Mouse (Mus musculus) limb, embryonic 15.5 days (tissue): ENCODE data around the gene Dock2. TPM values are rescaled to one million over a fixed set of nuclear protein-coding genes. Genes with fewer than 3 reads are reported as not detected.

ENCODE experiments used
- ATAC-seq: fragments of 200-750 bp; cut with Nextera tagmentation; 2 replicates; pipeline ENCODE4 v1.8.0; 2017; ENCODE audit warnings: low read depth, moderate TSS enrichment; ENCODE audit not compliant: insufficient number of reproducible peaks, low FRiP score, low TSS enrichment
- H3K27ac ChIP-seq: fragments of 300-500 bp; sonication (generic); 2 replicates; pipeline ENCODE4 v1.5.1; 2015; ENCODE audit warnings: moderate library complexity, mild to moderate bottlenecking, inconsistent platforms
- H3K27me3 ChIP-seq: fragments of 300-500 bp; sonication (generic); 2 replicates; pipeline ENCODE4 v1.6.1; 2015; ENCODE audit warnings: inconsistent platforms
- H3K36me3 ChIP-seq: fragments of 300-500 bp; sonication (generic); 2 replicates; pipeline ENCODE4 v1.6.1; 2015; ENCODE audit warnings: inconsistent platforms
- H3K4me1 ChIP-seq: fragments of 300-500 bp; sonication (generic); 2 replicates; pipeline ENCODE4 v1.6.1; 2015; ENCODE audit warnings: inconsistent platforms
- H3K4me2 ChIP-seq: fragments of 300-500 bp; sonication (generic); 2 replicates; pipeline ENCODE4 v1.6.1; 2015; ENCODE audit warnings: mild to moderate bottlenecking, inconsistent platforms
- H3K4me3 ChIP-seq: fragments of 300-500 bp; sonication (generic); 2 replicates; pipeline ENCODE4 v1.5.1; 2015; ENCODE audit warnings: mild to moderate bottlenecking, inconsistent platforms
- H3K9ac ChIP-seq: fragments of 300-500 bp; sonication (generic); 2 replicates; pipeline ENCODE4 v1.6.1; 2015; ENCODE audit warnings: inconsistent platforms
- H3K9me3 ChIP-seq: fragments of 300-500 bp; sonication (generic); 2 replicates; pipeline ENCODE4 v1.6.1; 2016; ENCODE audit warnings: inconsistent platforms
- WGBS: fragments of 180-500 bp; shearing (Covaris S2); methylation state at CpG from one replicate; pipeline ENCODE4 v1.1.7; 2015; 5-methylcytosine and 5-hydroxymethylcytosine counted together
- polyA plus RNA-seq: library from polyadenylated mRNA; unstranded; fragments of >200 nt; fragmentation: Nextera tagmentation; extraction: Ambion mirVana; gene quantifications from 2 replicates; pipeline ENCODE4 v1.2.1, GENCODE M21; 2015

Dock2 gene
- polyA plus RNA-seq, 1 experiment from 2014 or later: 2.6 TPM

DNA sequence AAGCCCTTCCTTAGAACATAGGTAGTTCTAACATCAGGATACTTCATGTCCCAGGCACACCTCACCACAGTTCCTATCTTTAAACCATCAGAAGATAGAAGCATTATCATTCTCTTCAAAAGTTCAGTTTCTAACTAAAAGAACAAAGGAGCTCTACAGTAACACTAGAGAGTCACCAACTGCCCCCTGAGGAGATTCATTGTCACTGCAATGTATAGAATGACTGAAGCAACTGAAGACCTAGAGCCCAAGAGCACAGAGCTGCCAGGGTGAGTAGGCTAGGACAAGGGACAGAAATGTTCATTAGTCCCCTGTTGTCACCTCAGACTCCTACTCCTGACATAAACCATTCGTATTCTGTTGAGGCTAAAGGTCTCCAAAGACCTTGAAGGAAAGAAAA lies 316.6 kb downstream of the Dock2 start:
- no peaks in the 10 kb centered on the region for H3K9me3 ChIP-seq
- ATAC-seq: no peak
- no peaks in the 10 kb centered on the region for H3K36me3 ChIP-seq
- H3K9ac ChIP-seq: no peak overlapping the region
- no peak overlapping the region for H3K4me3 ChIP-seq
- H3K4me1 ChIP-seq: no peaks in the 10 kb centered on the region
- no peak overlapping the region for H3K4me2 ChIP-seq
- H3K27me3 ChIP-seq: no peaks in the 10 kb centered on the region
- H3K27ac ChIP-seq: no peak overlapping the region
- WGBS: 71% methylated on average over 1 of the region's 1 CpGs

GRCm38 (mm10) chr11:34449944-34450343 lies 333.7 kb downstream of the Dock2 start:
- Histone ChIP-seq H3K4me3 (no peak overlapping the region), H3K9ac (no peak overlapping the region), H3K4me2 (no peak overlapping the region), H3K27me3 (no peaks in the 10 kb centered on the region), H3K4me1 (no peaks in the 10 kb centered on the region), H3K36me3 (no peaks in the 10 kb centered on the region), H3K9me3 (no peaks in the 10 kb centered on the region), H3K27ac (no peak overlapping the region)
- ATAC-seq: no peak
- WGBS: 89% methylated on average over 4 of the region's 4 CpGs

GRCm38 (mm10) chr11:34447891-34448290 lies 335.8 kb downstream of the Dock2 start:
- no peak for ATAC-seq
- Histone ChIP-seq H3K4me1 (no peaks in the 10 kb centered on the region), H3K9ac (no peak overlapping the region), H3K4me3 (no peak overlapping the region), H3K27me3 (no peaks in the 10 kb centered on the region), H3K9me3 (no peaks in the 10 kb centered on the region), H3K36me3 (no peaks in the 10 kb centered on the region), H3K4me2 (no peak overlapping the region), H3K27ac (no peak overlapping the region)
- 45% methylated on average over 4 of the region's 4 CpGs for WGBS

- no peak overlapping the region for H3K4me3 ChIP-seq
- H3K36me3 ChIP-seq: no peaks in the 10 kb centered on the region
- ATAC-seq: no peak
- H3K9ac ChIP-seq: no peak overlapping the region
- no peak overlapping the region for H3K4me2 ChIP-seq
- no peaks in the 10 kb centered on the region for H3K27me3 ChIP-seq
- no peak overlapping the region for H3K27ac ChIP-seq
- 55% methylated on average over 2 of the region's 2 CpGs for WGBS
- no peaks in the 10 kb centered on the region for H3K4me1 ChIP-seq
- no peaks in the 10 kb centered on the region for H3K9me3 ChIP-seq
These were observed 345.3 kb downstream of the Dock2 start for GRCm38 (mm10) chr11:34438429-34438828.

DNA sequence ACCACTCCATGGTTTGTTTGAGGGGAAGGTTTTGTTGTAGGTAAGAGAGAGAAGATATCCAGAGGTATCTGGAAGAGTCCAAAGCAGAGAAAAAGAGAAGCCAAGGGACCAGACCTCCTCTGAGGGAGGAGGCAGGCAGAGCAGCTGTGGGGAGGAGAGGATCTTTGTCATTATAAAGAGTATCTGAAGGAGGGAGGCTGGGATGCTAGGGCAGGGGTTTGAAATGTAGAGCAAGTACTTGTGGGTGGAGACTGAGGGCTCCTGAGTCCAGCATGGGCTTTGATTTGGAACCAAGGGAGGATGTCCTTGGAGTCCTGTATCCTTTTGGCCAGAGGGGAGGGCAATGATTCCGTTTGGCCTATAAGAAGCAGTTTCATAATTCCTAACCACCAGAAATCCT lies 346.2 kb downstream of the Dock2 start:
- Histone ChIP-seq H3K36me3 (no peaks in the 10 kb centered on the region), H3K9ac (no peak overlapping the region), H3K4me3 (no peak overlapping the region), H3K4me1 (no peaks in the 10 kb centered on the region), H3K9me3 (no peaks in the 10 kb centered on the region), H3K27me3 (no peaks in the 10 kb centered on the region), H3K4me2 (no peak overlapping the region), H3K27ac (no peak overlapping the region)
- no peak for ATAC-seq
- 61% methylated on average over 1 of the region's 1 CpGs for WGBS

DNA sequence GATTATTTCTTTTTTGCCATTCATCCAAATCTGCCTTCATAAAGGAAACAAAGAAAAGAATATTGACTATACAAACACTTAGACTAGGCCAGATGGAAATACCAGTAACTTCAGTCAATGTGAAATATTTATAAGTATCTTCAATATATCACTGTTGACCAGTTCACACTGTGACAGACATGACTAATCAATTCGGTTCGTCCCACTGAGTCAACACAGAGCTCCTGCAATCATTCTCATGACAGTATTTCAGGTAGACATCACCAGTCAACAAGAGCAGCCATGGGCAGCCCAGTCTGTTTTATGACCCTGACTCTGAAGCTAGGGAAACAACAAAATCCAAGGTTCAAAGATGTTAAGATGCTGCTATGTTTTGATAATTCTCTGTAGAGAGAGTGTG lies 351.7 kb downstream of the Dock2 start:
- Histone ChIP-seq H3K4me3 (no peak overlapping the region), H3K9me3 (no peaks in the 10 kb centered on the region), H3K9ac (no peak overlapping the region), H3K36me3 (no peaks in the 10 kb centered on the region), H3K27ac (no peak overlapping the region), H3K4me2 (no peak overlapping the region), H3K4me1 (no peaks in the 10 kb centered on the region), H3K27me3 (no peaks in the 10 kb centered on the region)
- no peak for ATAC-seq
- 66% methylated on average over 2 of the region's 2 CpGs for WGBS

- Histone ChIP-seq H3K4me2 (no peak overlapping the region), H3K4me1 (no peaks in the 10 kb centered on the region), H3K27me3 (no peaks in the 10 kb centered on the region), H3K27ac (no peak overlapping the region), H3K9me3 (no peaks in the 10 kb centered on the region), H3K9ac (no peak overlapping the region), H3K36me3 (no peaks in the 10 kb centered on the region), H3K4me3 (no peak overlapping the region)
- no peak for ATAC-seq
- WGBS: 36% methylated on average over 5 of the region's 5 CpGs
These were observed 352.3 kb downstream of the Dock2 start for GRCm38 (mm10) chr11:34431371-34431770.

GRCm38 (mm10) chr11:34430940-34431339 lies 352.8 kb downstream of the Dock2 start:
- H3K4me1 ChIP-seq: no peaks in the 10 kb centered on the region
- no peaks in the 10 kb centered on the region for H3K9me3 ChIP-seq
- WGBS: 66% methylated on average over 4 of the region's 4 CpGs
- no peak overlapping the region for H3K4me2 ChIP-seq
- H3K4me3 ChIP-seq: no peak overlapping the region
- no peak overlapping the region for H3K9ac ChIP-seq
- no peak for ATAC-seq
- no peaks in the 10 kb centered on the region for H3K36me3 ChIP-seq
- no peak overlapping the region for H3K27ac ChIP-seq
- no peaks in the 10 kb centered on the region for H3K27me3 ChIP-seq

- 73% methylated on average over 5 of the region's 5 CpGs for WGBS
These were observed 356.5 kb downstream of the Dock2 start for GRCm38 (mm10) chr11:34427212-34427611.

GRCm38 (mm10) chr11:34424546-34424945 lies 359.1 kb downstream of the Dock2 start:
- Histone ChIP-seq H3K36me3 (no peaks in the 10 kb centered on the region), H3K9ac (no peak overlapping the region), H3K4me2 (no peak overlapping the region), H3K27ac (no peak overlapping the region), H3K27me3 (no peaks in the 10 kb centered on the region), H3K4me1 (no peaks in the 10 kb centered on the region), H3K9me3 (no peaks in the 10 kb centered on the region), H3K4me3 (no peak overlapping the region)
- ATAC-seq: no peak
- 83% methylated on average over 1 of the region's 1 CpGs for WGBS

More at GRCm38 (mm10) chr11:34427212-34427611, 356.5 kb downstream of the Dock2 start:
- H3K36me3 ChIP-seq: no peaks in the 10 kb centered on the region
- H3K4me1 ChIP-seq: no peaks in the 10 kb centered on the region
- H3K4me2 ChIP-seq: no peak overlapping the region
- no peak overlapping the region for H3K9ac ChIP-seq
- no peak overlapping the region for H3K4me3 ChIP-seq
- no peaks in the 10 kb centered on the region for H3K9me3 ChIP-seq
- no peaks in the 10 kb centered on the region for H3K27me3 ChIP-seq
- ATAC-seq: no peak
- no peak overlapping the region for H3K27ac ChIP-seq

DNA sequence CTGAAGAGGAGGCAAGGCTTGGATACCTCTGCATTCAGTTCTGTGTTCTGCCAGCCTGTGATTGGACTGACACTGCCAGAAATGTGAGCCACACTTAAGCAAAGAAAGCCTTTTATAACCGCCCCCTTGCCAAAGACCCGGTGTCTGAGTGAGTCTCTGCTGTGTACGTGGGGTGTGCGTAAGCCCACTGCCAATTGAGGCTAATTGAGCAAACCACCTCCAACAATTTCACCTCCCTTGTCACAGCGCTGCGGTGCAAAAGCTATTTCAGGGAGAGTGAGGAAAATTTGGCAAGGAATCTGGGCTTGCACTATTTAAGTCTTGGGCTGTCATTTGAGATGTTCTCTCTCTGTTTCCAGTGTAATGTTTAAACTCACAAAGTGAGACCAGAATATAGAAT lies 362.6 kb downstream of the Dock2 start:
- Histone ChIP-seq H3K9me3 (no peaks in the 10 kb centered on the region), H3K27me3 (no peaks in the 10 kb centered on the region), H3K9ac (no peak overlapping the region), H3K4me2 (no peak overlapping the region), H3K4me3 (no peak overlapping the region), H3K36me3 (no peaks in the 10 kb centered on the region), H3K27ac (no peak overlapping the region), H3K4me1 (no peaks in the 10 kb centered on the region)
- no peak for ATAC-seq
- 40% methylated on average over 6 of the region's 6 CpGs for WGBS

DNA sequence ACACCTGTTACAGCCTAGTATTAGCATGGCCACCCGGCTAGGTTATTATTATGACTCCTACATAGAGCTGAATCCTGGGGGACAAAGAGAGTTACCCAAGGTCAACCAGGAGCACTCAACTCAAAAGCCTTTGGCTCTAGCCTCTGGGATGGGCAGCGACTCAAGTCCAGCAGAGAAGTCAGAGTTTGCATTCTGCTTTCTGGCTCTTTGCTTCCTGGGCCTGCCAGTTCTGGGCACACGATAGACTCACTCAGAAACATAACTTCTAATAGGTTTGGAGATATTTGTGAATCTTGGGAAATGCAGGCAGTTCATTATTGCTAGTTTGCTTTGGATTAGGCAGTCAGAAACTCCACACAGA lies 367.1 kb downstream of the Dock2 start:
- ATAC-seq: no peak
- Histone ChIP-seq H3K27ac (no peak overlapping the region), H3K4me1 (no peaks in the 10 kb centered on the region), H3K36me3 (no peaks in the 10 kb centered on the region), H3K9me3 (no peaks in the 10 kb centered on the region), H3K27me3 (no peaks in the 10 kb centered on the region), H3K4me2 (no peak overlapping the region), H3K9ac (no peak overlapping the region), H3K4me3 (no peak overlapping the region)
- WGBS: 75% methylated on average over 3 of the region's 3 CpGs

DNA sequence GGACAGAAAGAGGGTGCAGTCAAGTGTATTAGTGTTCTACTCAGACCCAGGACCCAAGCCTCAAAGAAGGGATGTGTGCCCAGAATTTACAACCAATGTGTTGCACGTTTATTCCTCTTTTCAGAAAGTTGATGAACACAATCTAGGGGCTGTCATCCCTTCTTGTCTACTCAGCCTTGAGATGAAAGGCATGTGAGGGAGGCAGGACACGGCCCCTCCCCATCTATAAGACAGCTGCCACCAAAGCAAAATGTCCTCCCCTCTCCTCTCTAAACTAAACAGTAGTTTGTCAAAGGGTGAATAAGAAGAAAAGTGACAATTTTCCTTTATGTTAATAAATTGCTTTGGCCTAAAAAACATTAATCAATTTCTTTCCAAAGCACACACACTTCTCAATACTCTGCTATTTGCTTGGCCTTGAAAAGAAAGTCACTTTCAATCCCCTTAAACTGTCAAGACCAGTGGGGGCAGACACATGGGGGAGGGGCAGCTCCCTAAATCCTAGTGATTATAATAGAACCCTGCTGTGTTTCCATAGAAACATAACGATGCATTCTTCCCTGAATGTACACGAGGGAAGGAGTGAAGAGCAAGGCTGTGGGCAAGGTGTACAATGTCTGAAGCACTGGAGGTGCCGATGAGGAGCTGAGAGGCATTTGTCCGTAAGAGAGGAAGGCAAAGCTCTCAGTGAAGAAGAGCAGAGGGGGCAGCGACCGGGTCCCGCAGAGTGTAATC lies 367.6 kb downstream of the Dock2 start:
- no peaks in the 10 kb centered on the region for H3K9me3 ChIP-seq

More for the DNA sequence above, 367.6 kb downstream of the Dock2 start:
- WGBS: 47% methylated on average over 9 of the region's 9 CpGs
- no peak for ATAC-seq
- Histone ChIP-seq H3K27me3 (no peaks in the 10 kb centered on the region), H3K9ac (no peak overlapping the region), H3K4me1 (no peaks in the 10 kb centered on the region), H3K4me3 (no peak overlapping the region), H3K27ac (no peak overlapping the region), H3K4me2 (no peak overlapping the region), H3K36me3 (no peaks in the 10 kb centered on the region)
